Mouse (Mus musculus) G1E (cell line): ENCODE measurements around the gene Lrrtm4.

ENCODE experiments used
- CTCF ChIP-seq: IDR thresholded peaks from 2 replicates; pipeline ENCODE4 v1.5.1; 2012; ENCODE audit warnings: low read depth, low read length, inconsistent platforms, mixed read lengths
- GATA1 ChIP-seq: IDR thresholded peaks from 2 replicates; pipeline ENCODE4 v1.6.1; 2012; ENCODE audit warnings: borderline replicate concordance, low read length, inconsistent platforms, mixed read lengths
- GATA2 ChIP-seq: IDR thresholded peaks from 2 replicates; pipeline ENCODE4 v1.6.1; 2012; ENCODE audit warnings: low read depth, low read length, inconsistent platforms, borderline replicate concordance
- POLR2AphosphoS5 ChIP-seq: IDR thresholded peaks from 2 replicates; pipeline ENCODE4 v1.6.1; 2012; ENCODE audit warnings: low read depth, low read length, inconsistent platforms; ENCODE audit not compliant: insufficient replicate concordance

GRCm38 (mm10) chr6:80406757-80407156, 388.1 kb downstream of the Lrrtm4 start:
- TF ChIP-seq CTCF (no peak), GATA2 (no peak), POLR2AphosphoS5 (no peak), GATA1 (no peak)
